Mouse (Mus musculus) stomach, embryonic 16.5 days (tissue): Measurements from ENCODE around the gene Zfp866. TPM values are rescaled to one million over a fixed set of nuclear protein-coding genes. Genes with fewer than 3 reads are reported as not detected.

Experiments
- ATAC-seq: fragments of 200-750 bp; cut with Nextera tagmentation; 2 replicates; pipeline ENCODE4 v1.8.0; 2017; ENCODE audit warnings: moderate number of reproducible peaks, moderate TSS enrichment; ENCODE audit not compliant: insufficient read depth, low FRiP score
- H3K27ac ChIP-seq: fragments of 300-500 bp; sonication (generic); 2 replicates; pipeline ENCODE4 v1.5.1; 2014; ENCODE audit warnings: low read length
- H3K27me3 ChIP-seq: fragments of 300-500 bp; sonication (generic); 2 replicates; pipeline ENCODE4 v1.6.1; 2014; ENCODE audit warnings: low read length, control low read depth, mixed read lengths; ENCODE audit not compliant: control insufficient read depth, insufficient read depth
- H3K36me3 ChIP-seq: fragments of 300-500 bp; sonication (generic); 2 replicates; pipeline ENCODE4 v1.6.1; 2014; ENCODE audit warnings: low read length; ENCODE audit not compliant: control insufficient read depth, insufficient read depth
- H3K4me1 ChIP-seq: fragments of 300-500 bp; sonication (generic); 2 replicates; pipeline ENCODE4 v1.6.1; 2014; ENCODE audit warnings: low read length, control low read depth, mixed read lengths; ENCODE audit not compliant: control insufficient read depth, insufficient read depth
- H3K4me2 ChIP-seq: fragments of 300-500 bp; sonication (generic); 2 replicates; pipeline ENCODE4 v1.6.1; 2014; ENCODE audit warnings: low read depth, low read length, mixed read lengths
- H3K4me3 ChIP-seq: fragments of 300-500 bp; sonication (generic); replicated peaks from 2 replicates; pipeline ENCODE4 v1.5.1; 2014; ENCODE audit warnings: mild to moderate bottlenecking, low read length
- H3K9ac ChIP-seq: fragments of 300-500 bp; sonication (generic); 2 replicates; pipeline ENCODE4 v1.6.1; 2014; ENCODE audit warnings: low read length
- H3K9me3 ChIP-seq: fragments of 300-500 bp; sonication (generic); replicated peaks from 2 replicates; pipeline ENCODE4 v1.6.1; 2016; ENCODE audit warnings: low read length, control low read depth; ENCODE audit not compliant: control insufficient read depth
- WGBS: fragments of 180-500 bp; shearing (Covaris S2); extraction: QIAGEN DNeasy Blood & Tissue Kit; methylation state at CpG from one replicate; pipeline ENCODE4 v1.1.7; 2014; 5-methylcytosine and 5-hydroxymethylcytosine counted together
- polyA plus RNA-seq: library from polyadenylated mRNA; unstranded; fragments of >200 nt; fragmentation: Nextera tagmentation; extraction: Ambion mirVana; gene quantifications from 2 replicates; pipeline ENCODE4 v1.2.1, GENCODE M21; 2015

Gene Zfp866
- polyA plus RNA-seq, 1 experiment from 2014 or later = 25.8 TPM

GRCm38 (mm10) chr8:69802216-69802615 lies 11.2 kb upstream of the Zfp866 start:
- Histone ChIP-seq H3K9me3 (no peaks in the 10 kb centered on the region), H3K27me3 (no peaks in the 10 kb centered on the region)
- no peak for ATAC-seq

GRCm38 (mm10) chr8:69801796-69802195 lies 10.8 kb upstream of the Zfp866 start:
- Histone ChIP-seq H3K27ac (no peak overlapping the region), H3K36me3 (peaks cover 64% of the 10 kb centered on the region), H3K9me3 (no peaks in the 10 kb centered on the region), H3K4me3 (no peak overlapping the region), H3K9ac (no peak overlapping the region), H3K4me2 (no peak overlapping the region), H3K4me1 (no peaks in the 10 kb centered on the region), H3K27me3 (no peaks in the 10 kb centered on the region)
- WGBS = 92% methylated on average over 4 of the region's 4 CpGs
- no peak for ATAC-seq

More at GRCm38 (mm10) chr8:69802216-69802615, 11.2 kb upstream of the Zfp866 start:
- no peak overlapping the region for H3K9ac ChIP-seq
- H3K36me3 ChIP-seq = peaks cover 65% of the 10 kb centered on the region
- no peaks in the 10 kb centered on the region for H3K4me1 ChIP-seq
- no peak overlapping the region for H3K4me3 ChIP-seq
- H3K27ac ChIP-seq = no peak overlapping the region
- H3K4me2 ChIP-seq = no peak overlapping the region

GRCm38 (mm10) chr8:69799946-69800345 lies 9.0 kb upstream of the Zfp866 start:
- Histone ChIP-seq H3K36me3 (peaks cover 64% of the 10 kb centered on the region), H3K9ac (no peak overlapping the region), H3K4me3 (no peak overlapping the region), H3K4me2 (no peak overlapping the region), H3K27me3 (no peaks in the 10 kb centered on the region), H3K9me3 (no peaks in the 10 kb centered on the region), H3K27ac (no peak overlapping the region), H3K4me1 (no peaks in the 10 kb centered on the region)
- no peak for ATAC-seq
- 86% methylated on average over 5 of the region's 5 CpGs for WGBS

GRCm38 (mm10) chr8:69799261-69799660 lies 8.3 kb upstream of the Zfp866 start:
- Histone ChIP-seq H3K4me2 (no peak overlapping the region), H3K27me3 (no peaks in the 10 kb centered on the region), H3K4me1 (no peaks in the 10 kb centered on the region), H3K4me3 (no peak overlapping the region), H3K9ac (no peak overlapping the region), H3K9me3 (no peaks in the 10 kb centered on the region), H3K36me3 (peaks cover 61% of the 10 kb centered on the region), H3K27ac (no peak overlapping the region)
- WGBS = 92% methylated on average over 8 of the region's 8 CpGs
- no peak for ATAC-seq

- no peaks in the 10 kb centered on the region for H3K27me3 ChIP-seq
- WGBS = 91% methylated on average over 10 of the region's 10 CpGs
- H3K9ac ChIP-seq = no peak overlapping the region
- H3K4me3 ChIP-seq = no peak overlapping the region
- H3K36me3 ChIP-seq = peaks cover 53% of the 10 kb centered on the region
- H3K4me1 ChIP-seq = peaks cover 4% of the 10 kb centered on the region
- ATAC-seq = no peak
- H3K9me3 ChIP-seq = no peaks in the 10 kb centered on the region
- no peak overlapping the region for H3K27ac ChIP-seq
- H3K4me2 ChIP-seq = no peak overlapping the region
These were observed 6.7 kb upstream of the Zfp866 start for GRCm38 (mm10) chr8:69797661-69798060.

GRCm38 (mm10) chr8:69796721-69797345 lies 5.9 kb upstream of the Zfp866 start:
- no peak overlapping the region for H3K27ac ChIP-seq
- H3K9me3 ChIP-seq = no peaks in the 10 kb centered on the region
- no peak overlapping the region for H3K4me3 ChIP-seq
- no peaks in the 10 kb centered on the region for H3K27me3 ChIP-seq
- no peak overlapping the region for H3K9ac ChIP-seq
- ATAC-seq = no peak
- 94% methylated on average over 16 of the region's 16 CpGs for WGBS
- H3K4me1 ChIP-seq = peaks cover 12% of the 10 kb centered on the region
- peaks cover 46% of the 10 kb centered on the region for H3K36me3 ChIP-seq
- H3K4me2 ChIP-seq = no peak overlapping the region

DNA sequence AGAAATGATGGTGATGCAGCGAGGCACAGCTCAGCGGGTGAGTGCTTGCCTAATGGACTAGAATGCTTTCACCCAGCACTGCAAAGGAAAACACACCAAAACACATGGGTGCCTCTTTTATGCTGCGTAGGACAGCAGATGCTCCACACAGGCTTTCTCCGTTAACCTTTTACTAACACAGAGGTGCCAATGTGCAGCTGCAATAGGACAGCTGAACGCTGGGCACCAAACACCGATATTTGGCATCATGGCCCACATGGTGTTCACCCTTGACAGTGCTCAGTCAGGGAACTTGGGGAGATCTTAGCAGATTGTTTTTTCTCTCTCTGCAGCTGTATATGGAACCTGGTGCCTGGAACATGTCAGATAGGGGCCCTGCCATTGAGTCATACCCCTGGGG lies 3.9 kb upstream of the Zfp866 start:
- peaks cover 15% of the 10 kb centered on the region for H3K4me1 ChIP-seq
- H3K27ac ChIP-seq = no peak overlapping the region
- WGBS = 96% methylated on average over 6 of the region's 6 CpGs
- H3K4me2 ChIP-seq = no peak overlapping the region
- no peak overlapping the region for H3K4me3 ChIP-seq
- H3K27me3 ChIP-seq = no peaks in the 10 kb centered on the region
- no peaks in the 10 kb centered on the region for H3K9me3 ChIP-seq
- no peak overlapping the region for H3K9ac ChIP-seq
- H3K36me3 ChIP-seq = peaks cover 30% of the 10 kb centered on the region
- no peak for ATAC-seq

- H3K27ac ChIP-seq = no peak overlapping the region
- peaks cover 22% of the 10 kb centered on the region for H3K36me3 ChIP-seq
- H3K9ac ChIP-seq = no peak overlapping the region
- no peak overlapping the region for H3K4me2 ChIP-seq
- no peak for ATAC-seq
- H3K4me1 ChIP-seq = peaks cover 15% of the 10 kb centered on the region
- H3K9me3 ChIP-seq = no peaks in the 10 kb centered on the region
- no peak overlapping the region for H3K4me3 ChIP-seq
- 86% methylated on average over 3 of the region's 3 CpGs for WGBS
- no peaks in the 10 kb centered on the region for H3K27me3 ChIP-seq
These were observed 3.1 kb upstream of the Zfp866 start for GRCm38 (mm10) chr8:69794096-69794495.

- no peak for ATAC-seq
- Histone ChIP-seq H3K27ac (no peak overlapping the region), H3K36me3 (peaks cover 21% of the 10 kb centered on the region), H3K27me3 (no peaks in the 10 kb centered on the region), H3K9me3 (no peaks in the 10 kb centered on the region), H3K4me1 (peaks cover 15% of the 10 kb centered on the region), H3K4me3 (no peak overlapping the region), H3K9ac (no peak overlapping the region), H3K4me2 (no peak overlapping the region)
- 81% methylated on average over 4 of the region's 4 CpGs for WGBS
These were observed 2.7 kb upstream of the Zfp866 start for GRCm38 (mm10) chr8:69793666-69794065.
